Mouse (Mus musculus) embryo, embryonic 11.5 days (tissue): ENCODE measurements around the gene Gm340.

Experiments used
- DNase-seq: peaks from one replicate; pipeline ENCODE4 v3.0.0-alpha.2; 2012; ENCODE audit warnings: low read depth, low spot score

Gene Gm340

DNA sequence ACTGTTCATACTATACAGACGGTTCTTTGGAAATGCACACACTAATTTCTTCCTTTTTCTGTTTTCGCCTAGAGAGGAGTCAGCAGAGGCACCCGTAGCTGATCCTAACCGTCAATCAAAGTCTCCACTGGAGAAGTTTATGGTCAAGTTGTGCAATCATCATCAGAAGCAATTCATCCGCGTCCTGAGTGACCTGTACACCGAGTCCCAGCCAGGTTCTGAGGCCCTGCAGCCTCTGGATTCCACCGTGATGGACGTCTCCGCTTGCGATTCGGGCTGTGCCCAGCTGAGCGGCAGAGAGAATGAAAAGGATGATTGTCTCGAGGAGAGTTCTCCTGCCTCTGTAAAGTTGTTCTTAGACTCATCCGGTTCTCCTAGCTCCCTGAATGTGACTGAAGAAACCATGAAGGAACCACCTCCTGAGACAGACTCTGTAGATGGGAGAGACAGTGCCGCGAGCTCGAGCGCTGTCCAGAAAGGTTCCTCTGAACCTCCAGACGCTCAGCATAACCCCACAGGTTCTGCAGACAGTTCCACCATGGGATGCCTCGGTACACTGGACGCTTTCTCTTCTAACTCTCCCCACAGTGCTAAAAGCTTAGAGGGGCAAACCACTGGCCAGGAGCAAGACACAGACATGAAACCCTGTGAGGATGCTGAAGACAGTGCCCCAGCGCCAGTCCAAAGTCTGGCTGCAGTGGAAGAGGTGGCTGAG lies at the start of gene Gm340:
Gm340 (plus strand) TSS at position 665 of the 715 bp plus-strand sequence.
- DNase-seq = no peak

- no peak for DNase-seq
Measured at GRCm38 (mm10) chr19:41534021-41534420, 48.1 kb upstream of the Gm340 start.

DNA sequence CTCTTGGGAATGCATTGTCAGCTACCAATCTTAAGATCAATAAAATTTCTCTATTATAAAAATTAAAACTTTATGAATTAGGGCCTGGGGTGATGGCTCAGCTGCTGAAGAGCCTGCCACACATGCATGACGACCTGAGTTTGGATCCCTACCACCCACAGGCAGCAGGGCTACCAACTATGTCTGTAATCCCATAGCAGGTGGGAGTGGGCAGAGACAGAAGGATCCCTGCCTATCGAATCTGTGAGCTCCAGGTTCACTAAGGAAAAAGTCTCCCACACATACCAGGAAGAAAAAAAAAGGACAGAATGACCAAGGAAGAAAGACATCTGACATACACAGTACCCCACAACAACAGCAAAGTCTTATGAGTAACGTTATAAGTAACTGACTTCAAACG lies 25.2 kb upstream of the Gm340 start:
- DNase-seq = no peak

GRCm38 (mm10) chr19:41557491-41557890 lies 24.7 kb upstream of the Gm340 start:
- no peak for DNase-seq

DNA sequence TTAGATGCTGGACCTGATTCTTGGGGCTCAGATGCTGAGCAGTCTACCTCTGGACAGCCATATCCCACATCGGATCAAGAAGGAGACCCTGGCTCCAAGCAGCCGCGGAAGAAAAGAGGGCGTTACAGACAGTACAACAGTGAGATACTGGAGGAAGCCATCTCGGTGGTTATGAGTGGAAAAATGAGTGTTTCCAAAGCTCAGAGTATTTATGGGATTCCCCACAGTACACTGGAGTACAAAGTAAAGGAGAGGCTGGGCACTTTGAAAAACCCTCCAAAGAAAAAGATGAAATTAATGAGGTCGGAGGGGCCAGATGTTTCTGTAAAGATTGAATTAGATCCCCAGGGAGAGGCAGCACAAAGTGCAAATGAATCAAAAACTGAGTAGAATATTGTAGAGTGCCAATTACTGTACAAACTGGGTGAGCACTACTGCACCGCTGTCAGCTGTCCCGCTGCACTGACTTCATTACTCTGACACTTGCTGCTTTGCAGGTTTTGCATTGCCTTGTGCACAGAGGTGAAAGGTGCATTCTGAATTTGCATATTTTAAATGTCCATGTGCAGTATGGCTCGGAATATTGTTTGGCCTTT lies 23.2 kb upstream of the Gm340 start:
- no peak for DNase-seq

DNA sequence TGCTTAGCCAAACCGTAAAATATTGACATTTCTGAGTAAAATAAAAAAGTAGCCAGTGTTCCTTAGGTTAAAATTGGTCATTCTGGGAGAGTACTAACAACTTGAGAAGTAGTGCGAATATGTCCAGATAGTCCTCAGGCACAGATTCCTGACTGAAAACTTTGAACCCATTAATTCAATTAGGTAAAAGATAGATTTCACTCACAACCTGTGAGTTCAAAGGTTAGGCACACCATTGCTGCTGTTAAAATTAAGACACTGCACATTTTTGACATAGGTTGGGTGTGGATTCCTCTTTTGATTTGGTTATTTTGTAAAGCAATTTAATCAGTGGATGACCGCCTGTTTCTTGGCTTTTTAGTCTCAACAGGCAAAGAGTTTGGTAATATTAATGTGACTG lies 21.3 kb upstream of the Gm340 start:
- DNase-seq = no peak

DNA sequence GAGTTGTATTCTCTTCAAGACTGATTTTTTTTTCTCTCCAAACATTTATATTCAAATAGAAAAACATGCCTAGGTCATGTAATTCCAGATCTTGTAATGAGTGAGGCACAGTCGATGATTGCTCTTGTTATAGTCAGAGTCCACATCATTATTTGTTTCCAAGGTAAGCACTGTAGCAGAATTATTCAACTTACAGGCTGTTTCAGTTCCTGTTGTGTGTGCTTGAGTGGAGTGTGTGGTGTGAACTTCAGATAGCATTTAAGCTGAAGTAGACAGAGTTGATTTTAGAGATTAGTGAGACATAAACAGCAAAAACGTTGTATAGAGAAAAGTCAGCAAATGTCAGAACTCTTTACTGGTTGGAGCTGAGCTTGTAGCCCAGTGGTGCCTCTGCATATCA lies 13.4 kb upstream of the Gm340 start:
- no peak for DNase-seq

- no peak for DNase-seq
Measured at GRCm38 (mm10) chr19:41573700-41574099, 8.5 kb upstream of the Gm340 start.

GRCm38 (mm10) chr19:41577576-41577975 lies 4.6 kb upstream of the Gm340 start:
- DNase-seq = no peak

- DNase-seq = no peak
Measured at GRCm38 (mm10) chr19:41579311-41579920, 2.8 kb upstream of the Gm340 start.

DNA sequence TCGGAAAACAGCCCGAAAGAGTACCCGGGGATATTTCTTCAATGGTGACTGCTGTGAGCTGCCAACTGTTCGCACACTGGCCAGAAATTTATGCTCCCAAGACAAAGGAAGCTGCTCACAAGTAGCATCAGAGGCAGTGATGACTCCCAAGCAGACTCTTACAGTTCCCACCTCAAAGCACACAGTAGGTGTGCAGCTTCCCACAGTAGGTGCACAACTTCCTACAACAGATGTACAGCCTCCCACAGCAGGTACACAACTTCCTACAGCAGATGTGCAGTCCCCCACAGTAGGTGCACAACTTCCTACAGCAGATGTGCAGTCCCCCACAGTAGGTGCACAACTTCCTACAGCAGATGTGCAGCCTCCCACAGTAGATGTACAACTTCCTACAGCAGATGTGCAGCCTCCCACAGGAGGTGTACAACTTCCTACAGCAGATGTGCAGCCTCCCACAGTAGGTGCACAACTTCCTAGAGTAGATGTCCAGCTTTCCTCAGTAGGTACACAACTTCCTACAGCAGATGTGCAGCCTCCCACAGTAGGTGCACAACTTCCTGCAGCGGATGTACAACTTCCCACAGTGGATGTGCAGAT lies 846 bp downstream of the Gm340 start:
- no peak for DNase-seq

DNA sequence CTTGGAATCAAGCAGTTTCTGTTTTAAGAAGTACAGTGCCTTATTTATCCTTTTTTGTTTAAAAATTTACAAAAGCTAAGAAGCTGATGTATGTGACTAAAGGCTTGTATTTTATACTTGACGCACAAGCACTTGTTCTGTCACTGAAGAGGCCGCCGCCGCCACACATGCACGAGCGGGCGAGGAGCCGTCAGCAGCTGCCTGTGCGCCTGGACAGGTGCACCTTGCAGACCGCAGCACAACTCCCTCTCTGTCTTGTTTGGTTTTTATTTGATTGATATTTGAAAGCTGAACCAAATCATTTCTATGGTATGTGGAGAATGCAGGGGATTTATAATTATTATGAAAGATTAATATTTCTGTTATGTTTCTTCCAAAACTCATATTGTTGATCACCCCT lies 4.6 kb downstream of the Gm340 start:
- no peak for DNase-seq

- DNase-seq = no peak
Measured at GRCm38 (mm10) chr19:41587431-41588222, 5.5 kb downstream of the Gm340 start.

GRCm38 (mm10) chr19:41589026-41589425 lies 6.9 kb downstream of the Gm340 start:
- no peak for DNase-seq

- no peak for DNase-seq
Measured at GRCm38 (mm10) chr19:41589681-41590080, 7.5 kb downstream of the Gm340 start.

DNA sequence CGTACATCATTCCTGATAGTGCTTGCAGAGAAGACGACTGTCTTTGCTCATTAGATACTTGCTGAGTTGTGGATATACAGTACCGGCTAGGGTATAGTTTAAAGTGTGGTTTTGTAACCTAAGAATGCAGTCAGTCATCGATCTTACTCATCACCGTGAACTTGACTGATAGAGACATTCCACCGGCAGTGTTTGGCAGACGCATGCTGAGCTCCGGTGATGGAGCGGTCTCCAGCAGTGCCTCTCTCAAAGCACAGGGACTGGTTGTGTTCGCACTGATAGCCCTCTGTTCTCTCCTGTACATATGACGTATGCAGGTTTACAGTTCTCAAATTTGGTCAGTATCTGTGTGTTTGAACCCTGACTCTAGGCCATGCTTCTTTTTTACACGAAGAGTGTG lies 9.6 kb downstream of the Gm340 start:
- DNase-seq = no peak

DNA sequence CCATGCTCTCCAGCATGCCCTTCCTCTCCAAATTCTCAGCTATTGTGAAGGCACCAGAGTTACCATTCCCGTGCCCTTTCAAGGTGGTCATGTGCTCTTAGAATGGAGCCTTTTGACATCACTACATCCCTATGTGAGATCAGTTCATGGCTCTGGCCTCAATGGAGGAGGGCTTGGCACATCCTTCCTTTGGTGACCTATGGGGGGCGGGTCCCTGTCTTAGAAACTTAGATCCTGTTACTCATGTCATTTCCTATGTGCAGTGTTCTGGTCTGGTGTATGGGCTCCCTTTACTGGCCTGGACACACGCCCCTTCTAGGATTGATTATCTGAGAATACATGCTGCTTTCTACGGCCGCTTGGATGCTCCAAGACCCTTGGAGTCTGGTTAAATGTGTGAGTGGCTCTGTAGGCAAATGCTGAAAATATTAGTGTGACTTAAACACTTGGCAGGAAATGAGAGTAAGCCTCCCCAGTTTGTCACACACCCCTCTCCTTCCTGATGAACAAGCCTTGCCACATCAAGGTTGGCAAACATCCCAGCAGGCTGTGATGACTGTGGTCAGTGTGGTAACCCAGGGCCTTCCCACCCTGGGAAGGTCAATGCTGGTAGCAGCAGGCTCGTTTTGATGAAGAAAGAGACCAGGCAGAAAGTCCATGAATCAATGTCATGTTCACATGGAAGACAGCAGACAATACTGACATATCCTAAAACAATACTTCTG lies 15.2 kb downstream of the Gm340 start:
- no peak for DNase-seq

- no peak for DNase-seq
Measured at GRCm38 (mm10) chr19:41600647-41601046, 18.5 kb downstream of the Gm340 start.

GRCm38 (mm10) chr19:41606208-41606987 lies 24.2 kb downstream of the Gm340 start:
- no peak for DNase-seq

DNA sequence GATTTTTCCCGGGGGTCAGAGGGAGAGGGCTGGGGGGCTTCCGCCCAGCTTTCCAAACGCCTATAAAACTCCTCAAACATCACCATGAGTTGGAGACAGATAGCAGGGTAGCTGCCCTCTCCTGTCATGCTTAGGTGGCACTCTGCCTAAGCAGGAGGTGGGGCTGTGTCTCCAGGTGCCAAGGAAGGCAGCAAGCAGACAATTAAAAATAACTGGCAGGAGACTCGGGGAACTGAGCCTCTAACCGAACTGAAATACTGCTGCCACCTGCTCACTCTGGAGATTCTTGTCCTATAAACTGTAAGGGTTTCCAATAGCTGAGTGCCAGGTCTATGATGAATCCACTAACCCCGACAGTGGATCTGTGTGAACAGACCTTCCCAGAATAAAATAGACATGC lies 29.5 kb downstream of the Gm340 start:
- no peak for DNase-seq
